Comparison of ENCODE assay signal across 30 mouse cellular contexts in the genomic region with DNA sequence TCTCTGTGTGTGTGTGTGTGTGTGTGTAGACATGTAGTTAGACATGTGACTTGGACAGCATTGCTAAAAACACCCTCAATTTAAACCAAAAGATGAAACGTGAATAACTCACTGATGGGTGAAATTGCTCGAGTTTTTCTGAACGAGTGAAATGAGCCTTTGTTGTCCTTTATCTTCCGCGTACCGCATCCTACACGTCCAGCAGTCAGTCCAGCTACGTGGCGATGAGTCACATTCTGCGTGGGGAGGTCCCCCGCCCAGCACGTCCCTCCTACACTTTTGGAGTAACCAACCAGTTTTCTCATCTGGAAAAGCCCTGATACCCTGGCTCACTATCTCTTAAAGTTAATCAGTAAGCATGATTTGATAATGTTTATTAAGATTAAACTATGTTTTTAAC.
A peak's percentile ranks its signal among the peaks of the same experiment; 100 is the strongest.
DNase-seq lines count a peak whose midpoint lies in the region; ATAC-seq and TF ChIP-seq lines count a peak whose summit lies in the region.
"Had no signal": no experiment of that assay in that cellular context is flagged by ENCODE, and none has a peak within 500 bp of the region (broad histone marks: within the 10 kb centered on the region; RNA-seq: fewer than 3 reads in every experiment).

No protein-coding gene starts in this region.

- no peaks in the 10 kb centered on the region for H3K27me3 ChIP-seq in midbrain, embryonic 11.5 days (ENCODE audit: control insufficient read depth, insufficient read depth, low read length)
- H3K27me3 ChIP-seq in midbrain, embryonic 14.5 days (ENCODE audit: control insufficient read depth, insufficient read depth, low read length): no peaks in the 10 kb centered on the region
- no peaks in the 10 kb centered on the region for H3K27me3 ChIP-seq in small intestine, adult 2 months (ENCODE audit: control insufficient read depth, insufficient read depth, low read length)
- H3K27me3 ChIP-seq: CH12.LX; embryonic facial prominence, embryonic 13.5 days; forebrain, embryonic 15.5 days; hindbrain, embryonic 13.5 days; limb, embryonic 13.5 days; lung, embryonic 15.5 days; neural tube, embryonic 13.5 days had no signal

- no peak overlapping the region for H3K4me2 ChIP-seq in midbrain, embryonic 11.5 days
- no peak overlapping the region for H3K4me2 ChIP-seq in midbrain, embryonic 14.5 days (ENCODE audit: low read length)
- H3K4me2 ChIP-seq: embryonic facial prominence, embryonic 13.5 days; forebrain, embryonic 15.5 days; heart, embryonic 11.5 days; hindbrain, embryonic 13.5 days; limb, embryonic 13.5 days; liver, embryonic 11.5 days; lung, embryonic 15.5 days; neural tube, embryonic 13.5 days had no signal

- DNase-seq in frontal cortex, postnatal 36 days (ENCODE audit: low spot score in 2 of 2): peak; percentile 41 to 43
- no peak for DNase-seq in frontal cortex, postnatal 10 days (ENCODE audit: low spot score in 2 of 2)
- DNase-seq in midbrain, embryonic 11.5 days (ENCODE audit: low spot score, missing footprints): peak; percentile 54
- no peak for DNase-seq in midbrain, embryonic 14.5 days
- peak; percentile 65 for DNase-seq in brain, adult 2 months (ENCODE audit: low read depth, low spot score)
- no peak for DNase-seq in spleen, adult 18-20 months
- DNase-seq: adrenal gland, adult 8-10 months; cerebellum, adult 11-12 months; cerebellum, adult 9-11 months; gastrocnemius, adult 2 months; gastrocnemius, postnatal 36 days; heart, adult 18-20 months; heart, postnatal 4 days; kidney, adult 2 months; kidney, postnatal 36 days; right cerebral cortex, postnatal 25 days; thymus, adult 18-20 months; thymus, postnatal 36 days had no signal

- no peaks in the 10 kb centered on the region for H3K9me3 ChIP-seq in midbrain, embryonic 11.5 days (ENCODE audit: control insufficient read depth, low read length)
- H3K9me3 ChIP-seq in midbrain, embryonic 14.5 days (ENCODE audit: control insufficient read depth, low read length): no peaks in the 10 kb centered on the region
- H3K9me3 ChIP-seq: embryonic facial prominence, embryonic 13.5 days; forebrain, embryonic 15.5 days; hindbrain, embryonic 13.5 days; limb, embryonic 13.5 days; lung, embryonic 15.5 days; midbrain, embryonic 10.5 days; neural tube, embryonic 13.5 days had no signal

- H3K27ac ChIP-seq in midbrain, embryonic 11.5 days (ENCODE audit: low read depth, low read length): no peak overlapping the region
- H3K27ac ChIP-seq in midbrain, embryonic 14.5 days (replicated peaks; ENCODE audit: low read depth, low read length): no peak overlapping the region
- H3K27ac ChIP-seq in small intestine, adult 2 months (ENCODE audit: insufficient read depth, low read depth, low read length): peak overlapping the region; percentile 76
- H3K27ac ChIP-seq: embryonic facial prominence, embryonic 13.5 days; forebrain, embryonic 10.5 days; forebrain, embryonic 15.5 days; gastrocnemius, adult 2 months; hindbrain, embryonic 13.5 days; limb, embryonic 13.5 days; midbrain, embryonic 10.5 days; neural tube, embryonic 13.5 days had no signal

- H3K4me1 ChIP-seq in midbrain, embryonic 11.5 days (ENCODE audit: control insufficient read depth, insufficient read depth, low read length): no peaks in the 10 kb centered on the region
- H3K4me1 ChIP-seq in midbrain, embryonic 14.5 days (ENCODE audit: control insufficient read depth, insufficient read depth, low read length): no peaks in the 10 kb centered on the region
- peaks cover 21% of the 10 kb centered on the region for H3K4me1 ChIP-seq in small intestine, adult 2 months (ENCODE audit: control insufficient read depth, insufficient read depth, insufficient read length, low read length)
- H3K4me1 ChIP-seq: forebrain, embryonic 10.5 days; forebrain, embryonic 15.5 days; hindbrain, embryonic 13.5 days; limb, embryonic 13.5 days; midbrain, embryonic 10.5 days had no signal

- ATAC-seq in midbrain, embryonic 11.5 days (ENCODE audit: low FRiP score): no peak
- ATAC-seq in midbrain, embryonic 14.5 days (ENCODE audit: low FRiP score, low TSS enrichment): no peak
- ATAC-seq: forebrain, embryonic 15.5 days had no signal

- TF ChIP-seq POLR2A in small intestine, adult 2 months (IDR thresholded peaks at IDR 0.05; ENCODE audit: low read depth, low read length): no peak

- TF ChIP-seq CTCF in small intestine, adult 2 months (IDR thresholded peaks at IDR 0.05; ENCODE audit: extremely low read depth, insufficient read length, insufficient replicate concordance, low read depth, low read length): no peak

- no peaks in the 10 kb centered on the region for H3K36me3 ChIP-seq in midbrain, embryonic 11.5 days (ENCODE audit: control insufficient read depth, insufficient read depth, low read length)
- peaks cover 8% of the 10 kb centered on the region; the same call in 1 of the 2 replicates for H3K36me3 ChIP-seq in midbrain, embryonic 14.5 days (ENCODE audit: control insufficient read depth, insufficient read depth, low read length)
- H3K36me3 ChIP-seq in small intestine, adult 2 months (ENCODE audit: control insufficient read depth, insufficient read depth, low read length): no peaks in the 10 kb centered on the region
- H3K36me3 ChIP-seq: lung, embryonic 15.5 days had no signal

- H3K4me3 ChIP-seq in midbrain, embryonic 11.5 days (ENCODE audit: low read depth, low read length): no peak overlapping the region
- H3K4me3 ChIP-seq in midbrain, embryonic 14.5 days (replicated peaks; ENCODE audit: low read depth, low read length): no peak overlapping the region
- no peak overlapping the region for H3K4me3 ChIP-seq in small intestine, adult 2 months (ENCODE audit: low read depth, low read length)
- H3K4me3 ChIP-seq: embryonic facial prominence, embryonic 13.5 days; forebrain, embryonic 10.5 days; forebrain, embryonic 15.5 days; gastrocnemius, adult 2 months; hindbrain, embryonic 13.5 days; limb, embryonic 13.5 days; lung, embryonic 15.5 days; midbrain, embryonic 10.5 days; neural tube, embryonic 13.5 days had no signal

- no peak overlapping the region for H3K9ac ChIP-seq in midbrain, embryonic 11.5 days (ENCODE audit: low read length)
- no peak overlapping the region for H3K9ac ChIP-seq in midbrain, embryonic 14.5 days (replicated peaks; ENCODE audit: low read length)
- H3K9ac ChIP-seq: embryonic facial prominence, embryonic 13.5 days; forebrain, embryonic 15.5 days; hindbrain, embryonic 13.5 days; limb, embryonic 13.5 days; lung, embryonic 15.5 days; neural tube, embryonic 13.5 days had no signal

- WGBS in midbrain, embryonic 11.5 days: 90% methylated on average over 12 of the region's 12 CpGs
- WGBS in midbrain, embryonic 14.5 days: 91% methylated on average over 12 of the region's 12 CpGs
- WGBS in small intestine, adult 2 months: 31% methylated on average over 12 of the region's 12 CpGs

Comparison
In these comparisons a context has a peak if more than half of its experiments do, and no peak if none do; other contexts are left out.
1. DNase-seq: peak in frontal cortex, postnatal 36 days (2 of 2), midbrain, embryonic 11.5 days (single experiment) and brain, adult 2 months (single experiment); none in frontal cortex, postnatal 10 days (0 of 2), midbrain, embryonic 14.5 days (single experiment) and spleen, adult 18-20 months (0 of 2).